Mouse (Mus musculus) neural tube, embryonic 13.5 days (tissue): ENCODE results near the gene Olfr259. TPM values are rescaled to one million over a fixed set of nuclear protein-coding genes. Genes with fewer than 3 reads are reported as not detected.

Experiments used
- ATAC-seq: fragments of 200-750 bp; cut with Nextera tagmentation; 2 replicates; pipeline ENCODE4 v1.8.0; 2017; ENCODE audit warnings: low read depth, mild to moderate bottlenecking, moderate TSS enrichment, moderate library complexity
- H3K27ac ChIP-seq: fragments of 300-500 bp; sonication (generic); replicated peaks from 2 replicates; pipeline ENCODE4 v1.5.1; 2015; ENCODE audit warnings: moderate library complexity, mild to moderate bottlenecking, inconsistent platforms
- H3K27me3 ChIP-seq: fragments of 300-500 bp; sonication (generic); 2 replicates; pipeline ENCODE4 v1.6.1; 2015; ENCODE audit warnings: mild to moderate bottlenecking, inconsistent platforms
- H3K36me3 ChIP-seq: fragments of 300-500 bp; sonication (generic); 2 replicates; pipeline ENCODE4 v1.6.1; 2015; ENCODE audit warnings: mild to moderate bottlenecking, inconsistent platforms
- H3K4me1 ChIP-seq: fragments of 300-500 bp; sonication (generic); replicated peaks from 2 replicates; pipeline ENCODE4 v1.6.1; 2015; ENCODE audit warnings: inconsistent platforms
- H3K4me2 ChIP-seq: fragments of 300-500 bp; sonication (generic); 2 replicates; pipeline ENCODE4 v1.6.1; 2015; ENCODE audit warnings: inconsistent platforms, mild to moderate bottlenecking, moderate library complexity
- H3K4me3 ChIP-seq: fragments of 300-500 bp; sonication (generic); 2 replicates; pipeline ENCODE4 v1.5.1; 2015; ENCODE audit warnings: mild to moderate bottlenecking, inconsistent platforms
- H3K9ac ChIP-seq: fragments of 300-500 bp; sonication (generic); 2 replicates; pipeline ENCODE4 v1.6.1; 2015; ENCODE audit warnings: moderate library complexity, mild to moderate bottlenecking, inconsistent platforms
- H3K9me3 ChIP-seq: fragments of 300-500 bp; sonication (generic); 2 replicates; pipeline ENCODE4 v1.6.1; 2016; ENCODE audit warnings: inconsistent platforms
- WGBS: fragments of 180-500 bp; shearing (Covaris S2); methylation state at CpG from one replicate; pipeline ENCODE4 v1.1.7; 2015; 5-methylcytosine and 5-hydroxymethylcytosine counted together
- polyA plus RNA-seq: library from polyadenylated mRNA; unstranded; fragments of >200 nt; fragmentation: Nextera tagmentation; extraction: Ambion mirVana; gene quantifications from 2 replicates; pipeline ENCODE4 v1.2.1, GENCODE M21; 2015

The Olfr259 gene
- not detected in 2 replicates for polyA plus RNA-seq

DNA sequence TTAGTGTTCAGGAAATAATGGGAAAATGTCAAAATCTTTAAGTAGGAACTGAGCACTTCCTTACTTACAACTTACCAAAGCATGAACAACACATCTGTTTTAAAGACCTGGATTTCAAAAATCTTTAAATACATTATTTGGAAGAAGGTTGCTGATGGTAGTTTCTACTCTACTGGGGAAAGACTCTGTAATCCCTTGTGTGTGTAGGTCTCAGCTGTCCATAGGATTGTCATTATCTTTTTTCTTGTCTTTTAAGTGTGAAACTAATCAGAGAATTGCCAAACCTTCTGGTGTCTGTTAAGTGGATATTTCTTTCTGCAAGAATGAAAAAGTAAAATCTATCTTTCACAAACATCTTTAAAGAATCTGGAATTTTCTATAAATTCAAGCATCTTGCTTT lies at the start of gene Olfr259:
Gene Olfr259 (minus strand): TSS at position 101 of the 400 bp plus-strand sequence.
- no peaks in the 10 kb centered on the region for H3K4me1 ChIP-seq
- H3K27me3 ChIP-seq = no peaks in the 10 kb centered on the region
- H3K36me3 ChIP-seq = no peaks in the 10 kb centered on the region
- no peak within 1 kb of the TSS for H3K4me2 ChIP-seq
- H3K9me3 ChIP-seq = no peaks in the 10 kb centered on the region
- no peak for ATAC-seq
- no peak within 1 kb of the TSS for H3K27ac ChIP-seq
- no peak within 1 kb of the TSS for H3K9ac ChIP-seq
- H3K4me3 ChIP-seq = no peak within 1 kb of the TSS

DNA sequence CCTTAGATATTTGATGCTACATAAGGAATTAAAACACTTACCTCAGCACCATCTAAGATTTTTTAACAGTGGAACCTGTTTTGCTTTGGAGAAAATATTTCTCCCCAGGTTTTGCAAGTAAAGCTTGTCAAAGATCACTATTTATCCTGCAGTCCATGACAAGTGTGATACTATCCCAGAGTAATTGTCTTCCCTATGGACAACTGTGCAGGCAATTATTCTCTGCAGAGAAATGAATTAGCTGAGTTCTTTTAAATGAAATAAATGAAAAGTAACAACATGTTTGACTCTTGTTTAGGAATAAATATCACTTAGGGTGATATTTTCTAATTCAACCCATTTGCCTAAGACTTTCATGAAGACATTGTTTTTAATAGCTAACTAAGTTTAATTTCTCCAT lies 38.2 kb upstream of the Olfr259 start, which contains the start of gene Olfr1111:
Gene Olfr1111 (minus strand): TSS at position 101 of the 400 bp plus-strand sequence.
- H3K9me3 ChIP-seq = no peaks in the 10 kb centered on the region
- no peaks in the 10 kb centered on the region for H3K36me3 ChIP-seq
- H3K4me3 ChIP-seq = no peak within 1 kb of the TSS
- H3K4me2 ChIP-seq = no peak within 1 kb of the TSS
- no peak within 1 kb of the TSS for H3K27ac ChIP-seq
- no peak within 1 kb of the TSS for H3K9ac ChIP-seq
- H3K4me1 ChIP-seq = no peaks in the 10 kb centered on the region
- no peaks in the 10 kb centered on the region for H3K27me3 ChIP-seq
- no peak for ATAC-seq

- Histone ChIP-seq H3K27me3 (no peaks in the 10 kb centered on the region), H3K27ac (no peak within 1 kb of the TSS), H3K4me3 (no peak within 1 kb of the TSS), H3K9me3 (no peaks in the 10 kb centered on the region), H3K36me3 (no peaks in the 10 kb centered on the region), H3K9ac (no peak within 1 kb of the TSS), H3K4me1 (no peaks in the 10 kb centered on the region), H3K4me2 (no peak within 1 kb of the TSS)
- 83% methylated on average over 1 of the region's 1 CpGs for WGBS
- no peak for ATAC-seq
Measured at GRCm38 (mm10) chr2:87140200-87140599, 25.8 kb upstream of the Olfr259 start, which contains the start of gene Olfr1110. Olfr1110 (minus strand) TSS chr2:87140300.

DNA sequence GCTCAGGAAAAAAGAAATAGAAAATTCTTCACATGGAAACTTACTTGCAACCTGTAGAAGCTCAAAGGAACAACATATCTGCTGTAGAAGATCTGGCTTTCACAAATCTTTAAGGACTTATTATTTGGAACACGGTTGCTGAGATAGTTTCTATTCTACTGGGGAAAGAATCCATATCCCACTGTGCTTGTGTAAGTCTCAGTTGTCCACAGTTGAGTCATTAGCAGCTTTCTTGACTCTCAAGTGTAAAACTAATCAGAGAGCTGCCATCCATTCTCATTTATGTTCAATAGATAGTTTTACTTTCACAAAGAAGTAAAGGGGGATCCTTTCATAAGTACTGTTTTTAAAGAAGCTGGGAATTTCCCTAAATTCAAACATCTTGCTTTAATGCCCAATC lies 18.5 kb downstream of the Olfr259 start, which contains the start of gene Olfr1109:
Gene Olfr1109 (minus strand): TSS at position 101 of the 400 bp plus-strand sequence.
- 71% methylated on average over 1 of the region's 1 CpGs for WGBS
- H3K9me3 ChIP-seq = no peaks in the 10 kb centered on the region
- no peak within 1 kb of the TSS for H3K9ac ChIP-seq
- no peak within 1 kb of the TSS for H3K27ac ChIP-seq
- no peak for ATAC-seq
- no peaks in the 10 kb centered on the region for H3K4me1 ChIP-seq
- no peak within 1 kb of the TSS for H3K4me2 ChIP-seq
- no peaks in the 10 kb centered on the region for H3K36me3 ChIP-seq
- no peak within 1 kb of the TSS for H3K4me3 ChIP-seq
- no peaks in the 10 kb centered on the region for H3K27me3 ChIP-seq

GRCm38 (mm10) chr2:87075717-87076116 lies 38.6 kb downstream of the Olfr259 start, which contains the start of gene Olfr1107:
Olfr1107 (minus strand) TSS chr2:87075817.
- Histone ChIP-seq H3K4me3 (no peak within 1 kb of the TSS), H3K4me1 (no peaks in the 10 kb centered on the region), H3K4me2 (no peak within 1 kb of the TSS), H3K27ac (no peak within 1 kb of the TSS), H3K9ac (no peak within 1 kb of the TSS), H3K36me3 (no peaks in the 10 kb centered on the region), H3K27me3 (no peaks in the 10 kb centered on the region), H3K9me3 (no peaks in the 10 kb centered on the region)
- ATAC-seq = no peak
- 87% methylated on average over 1 of the region's 1 CpGs for WGBS

Other genes with a start within 250 kb of the Olfr259 start
- gene Gm13723, start 239.8 kb downstream of the Olfr259 start, polyA plus RNA-seq = not detected in 2 replicates
- gene Olfr1097, start 222.4 kb downstream of the Olfr259 start, polyA plus RNA-seq = not detected in 2 replicates
- not detected in 2 replicates for gene Olfr1098, start 190.0 kb downstream of the Olfr259 start, polyA plus RNA-seq
- not detected in 2 replicates for gene Olfr1099, start 153.9 kb downstream of the Olfr259 start, polyA plus RNA-seq
- not detected in 2 replicates for gene Olfr1100, start 134.6 kb downstream of the Olfr259 start, polyA plus RNA-seq
- gene Olfr1101, start 123.3 kb downstream of the Olfr259 start, polyA plus RNA-seq = not detected in 2 replicates
- gene Olfr1102, start 116.2 kb downstream of the Olfr259 start, polyA plus RNA-seq = not detected in 2 replicates
- not detected in 2 replicates for gene Olfr1104, start 87.5 kb downstream of the Olfr259 start, polyA plus RNA-seq
- gene Olfr1105, start 78.0 kb downstream of the Olfr259 start, polyA plus RNA-seq = not detected in 2 replicates
- gene Olfr1106, start 62.3 kb downstream of the Olfr259 start, polyA plus RNA-seq = not detected in 2 replicates
- gene Olfr1107, start 38.8 kb downstream of the Olfr259 start, polyA plus RNA-seq = not detected in 2 replicates
- not detected in 2 replicates for gene Olfr1109, start 18.6 kb downstream of the Olfr259 start, polyA plus RNA-seq
- not detected in 2 replicates for gene Olfr1110, start 25.7 kb upstream of the Olfr259 start, polyA plus RNA-seq
- not detected in 2 replicates for gene Olfr1111, start 38.1 kb upstream of the Olfr259 start, polyA plus RNA-seq
- gene Olfr1112, start 73.2 kb upstream of the Olfr259 start, polyA plus RNA-seq = not detected in 2 replicates
- not detected in 2 replicates for gene Olfr1113, start 94.4 kb upstream of the Olfr259 start, polyA plus RNA-seq
- not detected in 2 replicates for gene Olfr1115, start 133.4 kb upstream of the Olfr259 start, polyA plus RNA-seq
- not detected in 2 replicates for gene Olfr1116, start 153.0 kb upstream of the Olfr259 start, polyA plus RNA-seq
- gene Olfr1118, start 193.0 kb upstream of the Olfr259 start, polyA plus RNA-seq = not detected in 2 replicates
- not detected in 2 replicates for gene Olfr1120, start 240.2 kb upstream of the Olfr259 start, polyA plus RNA-seq